Comparison of ENCODE assay signal across 17 mouse cellular contexts in genomic region chr17:50048209-50048608, GRCm38 (mm10).
DNase-seq lines count a peak whose midpoint lies in the region; ATAC-seq lines count a peak whose summit lies in the region.
"Had no signal": no experiment of that assay in that cellular context is flagged by ENCODE, and none has a peak within 500 bp of the region (broad histone marks: within the 10 kb centered on the region; RNA-seq: fewer than 3 reads in every experiment).

No protein-coding gene starts in this region.

- no peaks in the 10 kb centered on the region for H3K36me3 ChIP-seq in heart, embryonic 11.5 days (ENCODE audit: control insufficient read depth, insufficient read depth, low read length)
- H3K36me3 ChIP-seq in heart, embryonic 16.5 days (ENCODE audit: control insufficient read depth, insufficient read depth) = peaks cover 13% of the 10 kb centered on the region
- no peaks in the 10 kb centered on the region for H3K36me3 ChIP-seq in hindbrain, embryonic 12.5 days
- H3K36me3 ChIP-seq in midbrain, embryonic 15.5 days (replicated peaks) = no peaks in the 10 kb centered on the region
- H3K36me3 ChIP-seq: embryonic facial prominence, embryonic 15.5 days; liver, embryonic 13.5 days had no signal

- H3K27ac ChIP-seq in heart, embryonic 11.5 days (ENCODE audit: low read depth, low read length) = no peak overlapping the region
- peak overlapping the region; percentile 66 for H3K27ac ChIP-seq in heart, embryonic 16.5 days (ENCODE audit: low read length)
- H3K27ac ChIP-seq in hindbrain, embryonic 12.5 days = peak overlapping the region; percentile 42; the same call in 1 of the 2 replicates
- H3K27ac ChIP-seq in midbrain, embryonic 15.5 days = peak overlapping the region; percentile 56; the same call in 1 of the 2 replicates
- H3K27ac ChIP-seq: embryonic facial prominence, embryonic 15.5 days; liver, embryonic 13.5 days had no signal

- no peak overlapping the region for H3K9ac ChIP-seq in heart, embryonic 11.5 days (ENCODE audit: low read depth, low read length)
- H3K9ac ChIP-seq in heart, embryonic 16.5 days (ENCODE audit: low read length) = no peak overlapping the region
- H3K9ac ChIP-seq in hindbrain, embryonic 12.5 days = no peak overlapping the region
- no peak overlapping the region for H3K9ac ChIP-seq in midbrain, embryonic 15.5 days
- H3K9ac ChIP-seq: embryonic facial prominence, embryonic 15.5 days; liver, embryonic 13.5 days had no signal

- no peaks in the 10 kb centered on the region for H3K27me3 ChIP-seq in heart, embryonic 11.5 days (ENCODE audit: control insufficient read depth, insufficient read depth, low read length)
- no peaks in the 10 kb centered on the region for H3K27me3 ChIP-seq in heart, embryonic 16.5 days (ENCODE audit: control insufficient read depth, insufficient read depth, low read length)
- no peaks in the 10 kb centered on the region for H3K27me3 ChIP-seq in hindbrain, embryonic 12.5 days
- no peaks in the 10 kb centered on the region for H3K27me3 ChIP-seq in midbrain, embryonic 15.5 days (replicated peaks)
- H3K27me3 ChIP-seq: embryonic facial prominence, embryonic 15.5 days had no signal

- DNase-seq in heart, adult 9 months (ENCODE audit: low spot score in 2 of 2) = peak; percentile 39 to 46
- DNase-seq in right cerebral cortex, postnatal 25 days = no peak
- DNase-seq in gastrocnemius, postnatal 10 days = no peak
- DNase-seq: adrenal gland, postnatal 10 days; cerebellum, adult 9-10 months; kidney, adult 18-20 months; kidney, postnatal 14 days; liver, embryonic 13.5 days; right cerebral cortex, postnatal 14 days; thymus, postnatal 36 days had no signal

- H3K4me2 ChIP-seq in heart, embryonic 11.5 days = no peak overlapping the region
- no peak overlapping the region for H3K4me2 ChIP-seq in heart, embryonic 16.5 days (ENCODE audit: low read depth, low read length)
- no peak overlapping the region for H3K4me2 ChIP-seq in hindbrain, embryonic 12.5 days (replicated peaks)
- no peak overlapping the region for H3K4me2 ChIP-seq in midbrain, embryonic 15.5 days
- H3K4me2 ChIP-seq: embryonic facial prominence, embryonic 15.5 days; liver, embryonic 13.5 days had no signal

- 63% methylated on average over 9 of the region's 9 CpGs for WGBS in heart, embryonic 11.5 days (ENCODE audit: insufficient replicate concordance)
- 38% methylated on average over 9 of the region's 9 CpGs for WGBS in heart, embryonic 16.5 days
- 73% methylated on average over 9 of the region's 9 CpGs for WGBS in hindbrain, embryonic 12.5 days
- WGBS in midbrain, embryonic 15.5 days = 70% methylated on average over 9 of the region's 9 CpGs

- ATAC-seq in heart, embryonic 11.5 days (replicated peaks; ENCODE audit: insufficient number of reproducible peaks, low FRiP score, low TSS enrichment) = no peak
- no peak for ATAC-seq in heart, embryonic 16.5 days (replicated peaks; ENCODE audit: extremely low read depth, insufficient read depth, low FRiP score)
- ATAC-seq in hindbrain, embryonic 12.5 days (ENCODE audit: low FRiP score) = no peak; the same call in 1 of the 2 replicates
- ATAC-seq in midbrain, embryonic 15.5 days (replicated peaks) = no peak
- ATAC-seq: CD4-positive, CD25-positive, alpha-beta regulatory T cell, adult 4 months had no signal

- peaks cover 2% of the 10 kb centered on the region; the same call in 1 of the 2 replicates for H3K4me1 ChIP-seq in heart, embryonic 11.5 days (ENCODE audit: control insufficient read depth, insufficient read depth, low read length)
- H3K4me1 ChIP-seq in heart, embryonic 16.5 days (ENCODE audit: control insufficient read depth, insufficient read depth, low read length) = peaks cover 25% of the 10 kb centered on the region
- peaks cover 2% of the 10 kb centered on the region; the same call in 1 of the 2 replicates for H3K4me1 ChIP-seq in hindbrain, embryonic 12.5 days
- H3K4me1 ChIP-seq in midbrain, embryonic 15.5 days = peaks cover 4% of the 10 kb centered on the region; the same call in 1 of the 2 replicates

- no peaks in the 10 kb centered on the region for H3K9me3 ChIP-seq in heart, embryonic 11.5 days (replicated peaks; ENCODE audit: control insufficient read depth, low read length)
- H3K9me3 ChIP-seq in heart, embryonic 16.5 days (replicated peaks; ENCODE audit: control insufficient read depth, low read length) = no peaks in the 10 kb centered on the region
- no peaks in the 10 kb centered on the region for H3K9me3 ChIP-seq in hindbrain, embryonic 12.5 days (replicated peaks)
- H3K9me3 ChIP-seq in midbrain, embryonic 15.5 days = no peaks in the 10 kb centered on the region
- H3K9me3 ChIP-seq: embryonic facial prominence, embryonic 15.5 days; liver, embryonic 13.5 days had no signal

- H3K4me3 ChIP-seq in heart, embryonic 11.5 days (ENCODE audit: low read depth, low read length) = no peak overlapping the region
- no peak overlapping the region for H3K4me3 ChIP-seq in heart, embryonic 16.5 days (ENCODE audit: low read length)
- H3K4me3 ChIP-seq in hindbrain, embryonic 12.5 days = no peak overlapping the region
- H3K4me3 ChIP-seq in midbrain, embryonic 15.5 days = no peak overlapping the region
- H3K4me3 ChIP-seq: embryonic facial prominence, embryonic 15.5 days; liver, embryonic 13.5 days; myocyte had no signal

Comparison
In these comparisons a context has a peak if more than half of its experiments do, and no peak if none do; other contexts are left out.
1. DNase-seq: peak in heart, adult 9 months (2 of 2); none in right cerebral cortex, postnatal 25 days (single experiment) and gastrocnemius, postnatal 10 days (single experiment).